Mouse (Mus musculus): Measurements from ENCODE around the gene Tpmt. TPM values are rescaled to one million over a fixed set of nuclear protein-coding genes. Genes with fewer than 3 reads are reported as not detected.

The Tpmt gene
- polyA plus RNA-seq, 1 experiment from 2014 or later: 30.8 TPM

GRCm38 (mm10) chr13:46992516-46993273, 51.8 kb downstream of the Tpmt start:
- WGBS: 74% methylated on average over 7 of the region's 7 CpGs
- Histone ChIP-seq H3K27me3 (ENCODE audit: low read depth, poor library complexity, severe bottlenecking) (no peaks in the 10 kb centered on the region), H3K4me1 (no peaks in the 10 kb centered on the region), H3K36me3 (no peaks in the 10 kb centered on the region), H3K4me3 (no peak overlapping the region), H3K9me3 (replicated peaks) (no peaks in the 10 kb centered on the region), H3K27ac (replicated peaks) (no peak overlapping the region)
- DNase-seq (ENCODE audit: low spot score): no peak

- WGBS: 57% methylated on average over 4 of the region's 4 CpGs
- H3K27ac ChIP-seq (replicated peaks): no peak overlapping the region
These were observed 54.0 kb downstream of the Tpmt start for GRCm38 (mm10) chr13:46990376-46991011.

DNA sequence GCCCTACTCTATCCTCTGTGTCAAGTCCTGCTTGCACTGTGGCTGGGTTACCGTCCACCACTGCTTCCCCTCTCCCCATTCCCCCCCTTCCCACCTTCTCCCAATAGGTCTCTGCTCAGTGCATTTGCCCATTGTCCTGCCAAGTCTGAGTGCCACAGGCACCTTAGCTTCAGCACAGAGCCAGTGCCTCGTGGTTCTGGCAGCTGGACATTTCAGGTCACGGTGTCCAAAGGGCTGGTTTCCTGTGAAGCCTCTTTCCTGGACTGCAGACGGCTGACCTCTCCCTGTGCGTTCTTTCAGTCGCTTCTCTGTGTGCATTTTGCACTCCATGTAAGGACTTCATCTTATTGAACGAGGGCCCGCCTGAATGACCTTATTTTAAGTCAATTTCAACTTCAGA, 56.6 kb downstream of the Tpmt start:
- no peak for DNase-seq (ENCODE audit: low spot score)
- Histone ChIP-seq H3K4me1 (peaks cover 5% of the 10 kb centered on the region), H3K9me3 (replicated peaks) (no peaks in the 10 kb centered on the region), H3K4me3 (no peak overlapping the region), H3K27me3 (ENCODE audit: low read depth, poor library complexity, severe bottlenecking) (no peaks in the 10 kb centered on the region), H3K27ac (replicated peaks) (no peak overlapping the region), H3K36me3 (no peaks in the 10 kb centered on the region)
- WGBS: 83% methylated on average over 8 of the region's 8 CpGs

More at GRCm38 (mm10) chr13:46990376-46991011, 54.0 kb downstream of the Tpmt start:
- Histone ChIP-seq H3K9me3 (replicated peaks) (no peaks in the 10 kb centered on the region), H3K36me3 (no peaks in the 10 kb centered on the region), H3K27me3 (ENCODE audit: low read depth, poor library complexity, severe bottlenecking) (no peaks in the 10 kb centered on the region), H3K4me3 (no peak overlapping the region), H3K4me1 (peaks cover 5% of the 10 kb centered on the region)
- no peak for DNase-seq (ENCODE audit: low spot score)

DNA sequence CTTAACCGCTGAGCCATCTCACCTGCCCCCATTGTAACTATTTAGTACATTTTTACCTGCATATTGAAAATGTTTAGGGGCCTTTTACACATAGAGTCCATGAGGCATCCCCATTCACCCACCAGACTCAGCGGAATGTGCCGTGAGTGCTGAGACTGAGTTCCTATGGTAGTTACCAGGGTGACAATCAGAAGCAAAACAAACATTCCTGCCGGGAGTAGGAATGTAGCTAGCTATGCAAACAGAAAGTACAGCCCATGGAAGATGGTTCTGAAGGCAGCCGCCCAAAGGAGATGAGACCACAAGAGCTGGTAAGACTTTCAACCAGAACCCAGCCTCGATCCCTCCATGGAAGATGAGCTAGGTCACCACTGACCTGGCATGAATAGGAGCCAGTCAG, 58.3 kb downstream of the Tpmt start:
- peaks cover 5% of the 10 kb centered on the region for H3K4me1 ChIP-seq
- WGBS: 73% methylated on average over 6 of the region's 6 CpGs
- no peak overlapping the region for H3K4me3 ChIP-seq
- H3K9me3 ChIP-seq (replicated peaks): no peaks in the 10 kb centered on the region
- no peak for DNase-seq (ENCODE audit: low spot score)
- no peak overlapping the region for H3K27ac ChIP-seq (replicated peaks)
- no peaks in the 10 kb centered on the region for H3K36me3 ChIP-seq
- H3K27me3 ChIP-seq (ENCODE audit: low read depth, poor library complexity, severe bottlenecking): no peaks in the 10 kb centered on the region

DNA sequence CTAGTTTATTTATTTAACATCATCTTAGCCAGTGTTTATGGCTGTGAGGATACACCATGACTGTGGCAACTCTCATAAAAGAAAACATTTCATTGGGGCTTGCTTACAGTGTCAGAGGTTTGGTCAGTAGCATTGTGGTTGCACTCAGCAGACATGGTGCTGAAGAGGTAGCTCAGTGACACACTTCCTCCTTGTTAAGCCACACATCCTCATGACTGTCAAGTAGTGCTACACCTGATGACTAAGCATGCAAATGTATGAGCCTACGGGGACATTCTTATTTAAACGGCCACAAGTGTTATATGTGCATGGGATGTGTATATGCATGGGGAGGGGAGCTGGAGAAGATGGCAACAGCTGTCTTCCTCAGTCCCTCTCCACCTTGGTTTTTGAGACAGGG, 60.7 kb downstream of the Tpmt start:
- WGBS: 96% methylated on average over 2 of the region's 2 CpGs
- Histone ChIP-seq H3K4me1 (peaks cover 5% of the 10 kb centered on the region), H3K4me3 (no peak overlapping the region), H3K27ac (replicated peaks) (no peak overlapping the region), H3K36me3 (no peaks in the 10 kb centered on the region), H3K27me3 (ENCODE audit: low read depth, poor library complexity, severe bottlenecking) (no peaks in the 10 kb centered on the region), H3K9me3 (replicated peaks) (no peaks in the 10 kb centered on the region)
- no peak for DNase-seq (ENCODE audit: low spot score)

GRCm38 (mm10) chr13:46979836-46980490, 64.6 kb downstream of the Tpmt start:
- no peaks in the 10 kb centered on the region for H3K36me3 ChIP-seq
- H3K4me1 ChIP-seq: peaks cover 16% of the 10 kb centered on the region
- H3K4me3 ChIP-seq: no peak overlapping the region
- H3K27me3 ChIP-seq (ENCODE audit: low read depth, poor library complexity, severe bottlenecking): no peaks in the 10 kb centered on the region
- no peak for DNase-seq (ENCODE audit: low spot score)
- no peak overlapping the region for H3K27ac ChIP-seq (replicated peaks)
- WGBS: 80% methylated on average over 13 of the region's 13 CpGs
- no peaks in the 10 kb centered on the region for H3K9me3 ChIP-seq (replicated peaks)

- no peak for DNase-seq (ENCODE audit: low spot score)
- H3K4me1 ChIP-seq: peaks cover 24% of the 10 kb centered on the region
- no peak overlapping the region for H3K4me3 ChIP-seq
- 91% methylated on average over 7 of the region's 7 CpGs for WGBS
- peak overlapping the region; percentile 93 for H3K27ac ChIP-seq (replicated peaks)
- no peaks in the 10 kb centered on the region for H3K9me3 ChIP-seq (replicated peaks)
- H3K27me3 ChIP-seq (ENCODE audit: low read depth, poor library complexity, severe bottlenecking): no peaks in the 10 kb centered on the region
- no peaks in the 10 kb centered on the region for H3K36me3 ChIP-seq
These were observed 68.0 kb downstream of the Tpmt start for GRCm38 (mm10) chr13:46976532-46976931.

DNA sequence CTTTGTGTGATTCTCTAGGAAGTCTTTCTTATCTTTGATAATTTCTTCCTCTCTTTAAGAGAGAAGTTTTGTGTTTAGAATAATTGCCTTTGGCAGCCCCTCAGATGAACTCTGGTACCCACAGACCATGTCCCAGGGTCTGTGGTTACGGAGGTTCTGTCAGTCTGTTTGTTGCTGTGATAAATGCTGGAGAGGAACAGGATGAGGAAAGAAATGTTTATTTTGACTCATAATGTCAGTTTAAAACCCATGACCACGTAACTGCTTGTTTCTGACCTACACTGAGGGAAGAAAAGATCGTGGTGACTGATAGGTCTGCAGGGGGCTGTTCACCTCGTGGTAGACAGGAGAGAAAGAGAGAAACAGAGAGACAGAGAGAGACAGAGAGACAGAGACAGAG, 68.6 kb downstream of the Tpmt start:
- DNase-seq (ENCODE audit: low spot score): no peak
- Histone ChIP-seq H3K27me3 (ENCODE audit: low read depth, poor library complexity, severe bottlenecking) (no peaks in the 10 kb centered on the region), H3K36me3 (no peaks in the 10 kb centered on the region), H3K4me1 (peaks cover 24% of the 10 kb centered on the region), H3K27ac (replicated peaks) (peak overlapping the region; percentile 93), H3K4me3 (no peak overlapping the region), H3K9me3 (replicated peaks) (no peaks in the 10 kb centered on the region)
- WGBS: 71% methylated on average over 4 of the region's 4 CpGs

DNA sequence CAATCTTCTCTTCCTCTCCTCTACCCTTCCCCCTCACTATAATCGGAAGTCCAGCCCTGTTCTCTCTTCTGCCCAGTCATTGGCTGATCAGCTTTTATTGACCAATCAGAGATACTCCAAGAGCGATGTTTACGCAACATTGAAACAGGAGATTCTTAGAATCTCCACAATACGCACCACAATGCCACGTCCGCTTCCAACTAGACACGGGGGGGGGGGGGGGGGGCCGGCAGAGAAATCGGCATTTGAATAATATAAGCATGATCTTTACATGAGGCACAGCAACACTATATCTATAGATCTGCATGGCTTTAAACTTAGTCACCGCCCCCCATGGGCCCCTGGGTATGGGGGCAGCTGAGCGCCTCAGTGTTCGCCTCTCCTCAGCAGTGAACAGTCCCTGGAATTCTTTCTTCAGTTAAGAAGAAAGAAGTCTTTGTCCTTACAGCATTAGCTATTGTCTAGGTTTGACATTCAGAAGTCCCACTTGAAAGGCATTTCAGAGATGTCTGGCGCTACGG, 69.4 kb downstream of the Tpmt start:
- H3K27ac ChIP-seq (replicated peaks): peak overlapping the region; percentile 93
- H3K4me1 ChIP-seq: peaks cover 24% of the 10 kb centered on the region
- H3K36me3 ChIP-seq: no peaks in the 10 kb centered on the region
- H3K9me3 ChIP-seq (replicated peaks): no peaks in the 10 kb centered on the region
- 27% methylated on average over 14 of the region's 14 CpGs for WGBS
- H3K4me3 ChIP-seq: peak overlapping the region; percentile 50
- peak; percentile 78 for DNase-seq (ENCODE audit: low spot score)
- H3K27me3 ChIP-seq (ENCODE audit: low read depth, poor library complexity, severe bottlenecking): no peaks in the 10 kb centered on the region

Other genes starting within 250 kb of the Tpmt start
- gene Kif13a, start 114.9 kb downstream of the Tpmt start, polyA plus RNA-seq (2016; fragmentation: Nextera tagmentation; extraction: Ambion mirVana): 9.1 and 11.4 TPM in 2 replicates
- 4.1 and 4.8 TPM in 2 replicates for gene Nhlrc1, start 29.9 kb downstream of the Tpmt start, polyA plus RNA-seq (2016; fragmentation: Nextera tagmentation; extraction: Ambion mirVana)
- gene Kdm1b, start 1.2 kb downstream of the Tpmt start, polyA plus RNA-seq (2016; fragmentation: Nextera tagmentation; extraction: Ambion mirVana): 15.4 and 20.1 TPM in 2 replicates
- gene Dek, start 61.5 kb upstream of the Tpmt start, polyA plus RNA-seq (2016; fragmentation: Nextera tagmentation; extraction: Ambion mirVana): 346 and 382 TPM in 2 replicates
- gene Rnf144b, start 77.9 kb upstream of the Tpmt start, polyA plus RNA-seq (2016; fragmentation: Nextera tagmentation; extraction: Ambion mirVana): 0.59 and 0.75 TPM in 2 replicates

Data from midbrain, embryonic 10.5 days (tissue).